Mouse (Mus musculus): ENCODE measurements around the gene Vgf. TPM values are rescaled to one million over a fixed set of nuclear protein-coding genes. Genes with fewer than 3 reads are reported as not detected.

Gene Vgf
- polyA plus RNA-seq, 1 experiment from 2014 or later = 0.39 TPM

- DNase-seq (ENCODE audit: low spot score) = no peak
- H3K4me3 ChIP-seq = no peak overlapping the region
- WGBS = 81% methylated on average over 14 of the region's 14 CpGs
- no peaks in the 10 kb centered on the region for H3K27me3 ChIP-seq (replicated peaks; ENCODE audit: low read depth, poor library complexity, severe bottlenecking)
- H3K4me1 ChIP-seq = peaks cover 50% of the 10 kb centered on the region
- H3K36me3 ChIP-seq (replicated peaks) = no peaks in the 10 kb centered on the region
- H3K9me3 ChIP-seq = no peaks in the 10 kb centered on the region
- no peak overlapping the region for H3K27ac ChIP-seq (replicated peaks)
Measured at GRCm38 (mm10) chr5:137078041-137078440, 51.8 kb downstream of the Vgf start.

GRCm38 (mm10) chr5:137078616-137079015 is 52.4 kb downstream of the Vgf start:
- H3K36me3 ChIP-seq (replicated peaks) = no peaks in the 10 kb centered on the region
- H3K9me3 ChIP-seq = no peaks in the 10 kb centered on the region
- WGBS = 42% methylated on average over 6 of the region's 6 CpGs
- no peaks in the 10 kb centered on the region for H3K27me3 ChIP-seq (replicated peaks; ENCODE audit: low read depth, poor library complexity, severe bottlenecking)
- no peak for DNase-seq (ENCODE audit: low spot score)
- no peak overlapping the region for H3K4me3 ChIP-seq
- H3K27ac ChIP-seq (replicated peaks) = no peak overlapping the region
- peaks cover 50% of the 10 kb centered on the region for H3K4me1 ChIP-seq

GRCm38 (mm10) chr5:137079849-137080248 is 53.7 kb downstream of the Vgf start:
- Histone ChIP-seq H3K9me3 (no peaks in the 10 kb centered on the region), H3K36me3 (replicated peaks) (no peaks in the 10 kb centered on the region), H3K4me3 (no peak overlapping the region), H3K27ac (replicated peaks) (no peak overlapping the region), H3K4me1 (peaks cover 41% of the 10 kb centered on the region), H3K27me3 (replicated peaks; ENCODE audit: low read depth, poor library complexity, severe bottlenecking) (no peaks in the 10 kb centered on the region)
- no peak for DNase-seq (ENCODE audit: low spot score)
- 61% methylated on average over 5 of the region's 5 CpGs for WGBS

MicroRNAs within 50 kb of the gene (microRNA counts, 519-probe panel; counts per million panel counts)
- microRNA mmu-miR-702 = 188 counts per million, percentile 57 among the panel's probes with 10 or more counts

Small RNA genes lying within 50 kb of the gene (microRNA-seq; reads per million reads assigned to microRNA genes)
- 42.4 reads per million, percentile 41 among the genes with 10 or more reads in this experiment for gene Mir702

Other genes with a start within 250 kb of the Vgf start
- gene Col26a1, start 143.2 kb upstream of the Vgf start, polyA plus RNA-seq (2016; fragmentation: Nextera tagmentation; extraction: Ambion mirVana) = 103 and 118 TPM in 2 replicates
- gene Ift22, start 118.2 kb upstream of the Vgf start, polyA plus RNA-seq (2016; fragmentation: Nextera tagmentation; extraction: Ambion mirVana) = 77.9 and 86.1 TPM in 2 replicates
- gene Fis1, start 73.1 kb upstream of the Vgf start, polyA plus RNA-seq (2016; fragmentation: Nextera tagmentation; extraction: Ambion mirVana) = 267 and 272 TPM in 2 replicates
- gene Cldn15, start 59.8 kb upstream of the Vgf start, polyA plus RNA-seq (2016; fragmentation: Nextera tagmentation; extraction: Ambion mirVana) = 0.10 and 0.29 TPM in 2 replicates
- 42.6 and 44.6 TPM in 2 replicates for gene Plod3, start 39.4 kb upstream of the Vgf start, polyA plus RNA-seq (2016; fragmentation: Nextera tagmentation; extraction: Ambion mirVana)
- 106 and 117 TPM in 2 replicates for gene Znhit1, start 38.4 kb upstream of the Vgf start, polyA plus RNA-seq (2016; fragmentation: Nextera tagmentation; extraction: Ambion mirVana)
- 177 and 178 TPM in 2 replicates for gene Ap1s1, start 19.7 kb downstream of the Vgf start, polyA plus RNA-seq (2016; fragmentation: Nextera tagmentation; extraction: Ambion mirVana)
- gene Serpine1, start 45.9 kb downstream of the Vgf start, polyA plus RNA-seq (2016; fragmentation: Nextera tagmentation; extraction: Ambion mirVana) = 0.12 TPM in 1 of 2 replicates, not detected in the other
- 3.7 and 3.8 TPM in 2 replicates for gene Trim56, start 89.8 kb downstream of the Vgf start, polyA plus RNA-seq (2016; fragmentation: Nextera tagmentation; extraction: Ambion mirVana)
- not detected in 2 replicates for gene Muc3, start 122.9 kb downstream of the Vgf start, polyA plus RNA-seq (2016; fragmentation: Nextera tagmentation; extraction: Ambion mirVana)
- not detected in 2 replicates for gene Muc3a, start 186.0 kb downstream of the Vgf start, polyA plus RNA-seq (2016; fragmentation: Nextera tagmentation; extraction: Ambion mirVana)